Mouse (Mus musculus) heart, postnatal 0 days (tissue): Measurements from ENCODE around the gene Tbx6. TPM values are rescaled to one million over a fixed set of nuclear protein-coding genes. Genes with fewer than 3 reads are reported as not detected.
A peak's percentile ranks its signal among the peaks of the same experiment; 100 is the strongest.

Experiments used
- ATAC-seq: fragments of 200-750 bp; cut with Nextera tagmentation; 2 replicates; pipeline ENCODE4 v1.8.0; 2017; ENCODE audit warnings: low read depth, moderate number of reproducible peaks, moderate library complexity; ENCODE audit not compliant: insufficient read depth
- DNase-seq: peaks from one replicate; pipeline ENCODE4 v3.0.0-alpha.2; 2016; ENCODE audit warnings: low spot score
- H3K27ac ChIP-seq: fragments of 300-500 bp; sonication (generic); 2 replicates; pipeline ENCODE4 v1.5.1; 2014; ENCODE audit warnings: low read depth, mild to moderate bottlenecking
- H3K27me3 ChIP-seq: fragments of 300-500 bp; sonication (generic); 2 replicates; pipeline ENCODE4 v1.6.1; 2014; ENCODE audit warnings: low read length, mixed read lengths; ENCODE audit not compliant: control insufficient read depth, insufficient read depth
- H3K36me3 ChIP-seq: fragments of 300-500 bp; sonication (generic); replicated peaks from 2 replicates; pipeline ENCODE4 v1.6.1; 2014; ENCODE audit warnings: low read length, mixed read lengths; ENCODE audit not compliant: control insufficient read depth, insufficient read depth
- H3K4me1 ChIP-seq: fragments of 300-500 bp; sonication (generic); 2 replicates; pipeline ENCODE4 v1.6.1; 2014; ENCODE audit warnings: antibody characterized with exemption; ENCODE audit not compliant: control insufficient read depth, insufficient read depth
- H3K4me2 ChIP-seq: fragments of 300-500 bp; sonication (generic); 2 replicates; pipeline ENCODE4 v1.6.1; 2014; ENCODE audit warnings: low read depth, mild to moderate bottlenecking, low read length, moderate library complexity
- H3K4me3 ChIP-seq: fragments of 300-500 bp; sonication (generic); 2 replicates; pipeline ENCODE4 v1.5.1; 2014; ENCODE audit warnings: low read depth, low read length
- H3K9ac ChIP-seq: fragments of 300-500 bp; sonication (generic); replicated peaks from 2 replicates; pipeline ENCODE4 v1.6.1; 2014; ENCODE audit warnings: low read depth, low read length, mixed read lengths
- H3K9me3 ChIP-seq: fragments of 300-500 bp; sonication (generic); replicated peaks from 2 replicates; pipeline ENCODE4 v1.6.1; 2016; ENCODE audit warnings: low read length; ENCODE audit not compliant: control insufficient read depth
- CTCF ChIP-seq: IDR thresholded peaks from 2 replicates; pipeline ENCODE4 v1.5.1; 2016; ENCODE audit warnings: antibody characterized with exemption, control low read depth, low read depth
- EP300 ChIP-seq: IDR thresholded peaks from 2 replicates; pipeline ENCODE4 v1.6.1; 2016; ENCODE audit warnings: antibody characterized with exemption, low read depth
- WGBS: fragments of 180-500 bp; shearing (Covaris S2); extraction: QIAGEN DNeasy Blood & Tissue Kit; methylation state at CpG from one replicate; pipeline ENCODE4 v1.1.7; 2014; 5-methylcytosine and 5-hydroxymethylcytosine counted together
- polyA plus RNA-seq: library from polyadenylated mRNA; unstranded; fragments of >200 nt; fragmentation: Nextera tagmentation; extraction: Ambion mirVana; gene quantifications from 2 replicates; pipeline ENCODE4 v1.2.1, GENCODE M21; 2015
- total RNA-seq: library from RNA; depleted of rRNA; stranded (reverse); fragments of >200 nt; gene quantifications from 2 replicates; pipeline ENCODE4 v1.2.3, GENCODE M21; 2014; ENCODE audit warnings: low replicate concordance

Gene Tbx6
- total and polyA plus RNA-seq, 2 experiments from 2014 or later: 0.23 TPM; not detected in 1

DNA sequence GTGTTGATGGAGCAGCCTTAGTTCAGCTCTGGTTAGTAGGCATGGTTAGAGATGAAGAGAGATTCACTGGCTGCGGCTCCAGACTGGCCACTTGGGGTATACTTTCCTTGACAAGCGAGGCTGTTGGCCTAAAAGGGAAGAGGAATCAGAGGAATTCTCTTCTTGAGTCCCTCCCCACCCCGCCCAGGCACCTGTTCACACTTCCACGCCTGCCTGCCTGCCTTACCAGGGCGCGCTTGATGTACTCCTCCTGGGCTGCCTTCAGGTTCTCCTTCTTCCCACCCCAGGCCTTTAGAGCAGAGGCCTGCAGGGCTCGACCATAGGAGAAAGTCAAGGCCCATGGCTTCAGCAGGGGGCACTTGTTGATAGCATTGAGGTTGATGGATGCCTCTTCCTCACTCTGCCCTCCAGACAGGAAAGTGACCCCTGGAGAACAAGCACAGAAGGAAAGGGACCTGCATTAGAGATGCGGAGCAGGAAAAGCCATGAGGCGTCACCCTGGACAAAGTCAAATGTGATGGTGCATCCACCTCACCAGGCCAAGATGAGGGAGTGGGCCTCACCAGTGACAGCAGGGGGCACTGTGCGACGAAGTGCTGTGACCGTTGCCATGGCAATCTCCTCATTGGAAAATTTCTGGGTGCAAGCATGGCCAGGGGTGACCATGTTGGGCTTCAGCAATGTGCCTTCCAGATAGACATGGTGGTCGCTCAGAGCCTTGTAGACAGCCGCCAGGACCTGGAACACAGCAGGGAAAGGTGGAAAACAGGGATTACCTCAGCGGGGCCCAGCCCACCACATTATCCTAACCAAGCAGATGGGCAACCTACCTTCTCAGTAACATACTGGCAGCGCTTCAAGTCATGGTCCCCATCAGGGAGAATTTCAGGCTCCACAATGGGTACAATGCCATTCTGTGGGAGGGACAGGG lies 14.4 kb downstream of the Tbx6 start:
- Histone ChIP-seq H3K4me2 (no peak overlapping the region), H3K27me3 (no peaks in the 10 kb centered on the region), H3K27ac (no peak overlapping the region), H3K4me1 (peaks cover 27% of the 10 kb centered on the region), H3K9ac (no peak overlapping the region), H3K9me3 (no peaks in the 10 kb centered on the region), H3K4me3 (no peak overlapping the region), H3K36me3 (peaks cover 31% of the 10 kb centered on the region)
- TF ChIP-seq EP300 (no peak), CTCF (no peak)
- ATAC-seq (no peak), DNase-seq (no peak)
- 73% methylated on average over 16 of the region's 16 CpGs for WGBS

DNA sequence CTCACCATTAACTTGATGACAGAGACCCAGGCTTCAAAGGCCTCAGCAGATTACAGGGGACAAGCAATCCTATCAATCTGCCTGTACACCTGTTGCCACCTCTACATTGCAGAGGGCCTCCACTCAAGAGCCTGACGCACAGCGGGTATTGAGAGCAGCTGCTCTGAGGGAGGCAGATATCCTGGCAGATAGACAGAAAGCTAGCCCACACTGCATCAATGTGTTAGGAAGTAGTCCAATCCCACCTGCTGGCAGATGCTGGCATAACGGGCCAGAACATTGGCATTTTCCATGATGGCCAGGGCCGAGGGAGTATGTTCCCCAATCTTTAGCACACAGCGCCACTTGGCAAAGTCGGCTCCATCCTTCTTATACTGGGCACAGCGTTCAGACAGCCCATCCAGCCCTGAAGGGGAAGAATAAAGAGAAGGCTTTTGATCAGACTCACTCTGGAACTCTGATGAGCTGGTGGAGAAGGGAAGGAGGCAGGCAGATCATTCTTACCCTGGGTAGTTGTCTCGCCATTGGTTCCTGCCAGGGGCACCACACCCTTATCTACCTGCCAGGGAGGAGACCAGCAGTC lies 15.2 kb downstream of the Tbx6 start:
- 46% methylated on average over 8 of the region's 8 CpGs for WGBS

DNA sequence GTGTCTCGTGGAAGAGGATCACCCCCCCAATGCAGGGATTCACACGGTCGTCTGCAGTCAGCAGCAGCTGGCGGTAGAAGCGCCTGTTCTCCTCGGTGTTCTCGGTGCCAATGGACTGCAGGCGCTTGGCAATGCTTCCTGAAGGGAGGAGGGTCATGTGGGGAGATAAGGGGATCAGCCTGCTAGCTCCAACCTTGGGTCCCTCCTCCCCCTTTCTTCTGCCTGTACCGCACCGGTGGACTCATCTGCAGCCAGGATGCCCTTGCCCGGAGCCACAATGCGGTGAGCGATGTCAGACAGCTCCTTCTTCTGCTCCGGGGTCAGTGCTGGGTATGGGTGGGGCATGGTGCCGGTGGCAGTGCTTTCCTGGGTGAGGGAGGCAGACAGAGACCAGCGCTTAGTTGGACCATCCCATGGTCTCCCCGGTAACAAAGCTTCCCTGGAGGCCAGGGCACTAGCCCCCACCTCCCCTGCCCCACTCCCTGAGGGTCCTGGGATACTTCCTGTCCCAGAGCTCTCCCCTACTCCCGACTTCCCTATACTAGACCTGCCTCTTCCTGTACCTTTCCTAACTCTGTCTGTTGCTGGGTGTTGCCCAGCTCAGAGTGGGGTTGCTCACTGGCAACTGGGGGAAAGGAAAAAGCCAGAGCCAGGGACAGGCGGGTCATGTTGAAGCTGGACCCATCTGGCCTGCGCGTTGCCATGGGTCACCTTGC lies 16.3 kb downstream of the Tbx6 start, which contains the start of gene Fam57b:
Gene Fam57b (plus strand): TSS at position 258 of the 716 bp plus-strand sequence.
- H3K4me3 ChIP-seq: peak within 1 kb of the TSS; percentile 83
- H3K27me3 ChIP-seq: no peaks in the 10 kb centered on the region
- WGBS: 2% methylated on average over 21 of the region's 21 CpGs
- H3K36me3 ChIP-seq: peaks cover 31% of the 10 kb centered on the region
- H3K4me2 ChIP-seq: peak within 1 kb of the TSS; percentile 81
- no peaks in the 10 kb centered on the region for H3K9me3 ChIP-seq
- H3K4me1 ChIP-seq: peaks cover 22% of the 10 kb centered on the region
- TF ChIP-seq EP300 (peak; percentile 48; the same call in 1 of the 2 replicates), CTCF (no peak)
- H3K27ac ChIP-seq: peak within 1 kb of the TSS; percentile 97
- peak within 1 kb of the TSS; percentile 84 for H3K9ac ChIP-seq
- peak; percentile 7; the same call in 1 of the 2 replicates for ATAC-seq
- peak; percentile 69 for DNase-seq

More for the DNA sequence above, 15.2 kb downstream of the Tbx6 start:
- TF ChIP-seq EP300 (no peak), CTCF (0 out of 2 replicates have a peak, but pooled peaks have one; percentile 16)
- peaks cover 31% of the 10 kb centered on the region for H3K36me3 ChIP-seq
- no peak for DNase-seq
- H3K4me3 ChIP-seq: peak overlapping the region; percentile 83
- H3K9me3 ChIP-seq: no peaks in the 10 kb centered on the region
- no peaks in the 10 kb centered on the region for H3K27me3 ChIP-seq
- no peak for ATAC-seq
- peaks cover 22% of the 10 kb centered on the region for H3K4me1 ChIP-seq
- H3K4me2 ChIP-seq: peak overlapping the region; percentile 81
- no peak overlapping the region for H3K27ac ChIP-seq
- H3K9ac ChIP-seq: no peak overlapping the region

DNA sequence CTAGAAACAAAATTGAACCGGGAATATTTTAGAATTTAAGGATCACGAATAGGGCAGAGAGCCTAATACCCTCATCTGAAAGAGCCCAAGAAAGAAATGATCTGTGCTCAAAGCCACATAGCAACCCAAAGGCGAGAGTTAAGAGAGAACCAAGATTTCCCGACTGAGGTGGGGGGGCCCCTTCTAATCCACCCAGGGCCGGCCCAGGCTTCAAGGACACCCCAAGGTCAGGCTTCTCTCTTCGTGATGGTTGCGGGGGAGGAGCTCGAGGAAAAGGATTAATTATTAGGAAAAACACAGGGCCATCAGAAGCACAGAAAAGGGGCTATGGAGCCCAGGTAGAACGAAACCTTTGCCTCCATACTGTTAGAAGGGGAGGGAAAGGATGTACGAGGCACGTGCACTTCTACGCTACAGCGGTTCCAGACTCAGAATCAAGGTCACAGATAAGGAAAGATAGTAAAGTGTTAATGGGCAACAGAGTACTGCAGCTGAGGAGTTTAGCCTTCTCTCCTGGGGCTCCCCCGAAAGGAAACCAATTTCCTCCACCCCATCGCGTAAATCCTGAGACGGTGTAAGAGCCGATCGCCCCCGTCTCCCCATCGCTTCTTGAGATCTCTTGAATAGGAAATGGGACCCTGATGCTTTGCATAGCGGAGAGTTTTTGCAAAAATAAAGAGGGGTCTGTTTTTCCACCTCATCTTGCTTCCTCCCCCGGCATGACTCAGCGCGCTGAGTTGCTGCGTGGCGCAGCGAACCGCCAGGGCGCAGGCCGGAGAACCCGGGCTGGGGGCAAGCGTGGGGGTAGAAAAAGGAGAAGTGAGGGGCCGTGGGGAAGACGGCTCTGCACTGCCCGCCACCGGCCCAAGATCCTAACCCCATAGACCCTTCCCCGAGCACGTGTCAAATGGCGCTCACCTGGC lies 17.1 kb downstream of the Tbx6 start:
- DNase-seq (no peak), ATAC-seq (no peak)
- Histone ChIP-seq H3K4me1 (peaks cover 22% of the 10 kb centered on the region), H3K27ac (peak overlapping the region; percentile 97), H3K9me3 (no peaks in the 10 kb centered on the region), H3K4me3 (peak overlapping the region; percentile 83), H3K9ac (peak overlapping the region; percentile 84), H3K4me2 (peak overlapping the region; percentile 81), H3K27me3 (no peaks in the 10 kb centered on the region), H3K36me3 (peaks cover 32% of the 10 kb centered on the region)
- WGBS: under 1% methylated on average over 40 of the region's 40 CpGs
- peak; percentile 42; the same call in 1 of the 2 replicates for TF ChIP-seq EP300
- no peak for TF ChIP-seq CTCF
